Comparison of ENCODE assay signal across 13 mouse cellular contexts in the genomic region with DNA sequence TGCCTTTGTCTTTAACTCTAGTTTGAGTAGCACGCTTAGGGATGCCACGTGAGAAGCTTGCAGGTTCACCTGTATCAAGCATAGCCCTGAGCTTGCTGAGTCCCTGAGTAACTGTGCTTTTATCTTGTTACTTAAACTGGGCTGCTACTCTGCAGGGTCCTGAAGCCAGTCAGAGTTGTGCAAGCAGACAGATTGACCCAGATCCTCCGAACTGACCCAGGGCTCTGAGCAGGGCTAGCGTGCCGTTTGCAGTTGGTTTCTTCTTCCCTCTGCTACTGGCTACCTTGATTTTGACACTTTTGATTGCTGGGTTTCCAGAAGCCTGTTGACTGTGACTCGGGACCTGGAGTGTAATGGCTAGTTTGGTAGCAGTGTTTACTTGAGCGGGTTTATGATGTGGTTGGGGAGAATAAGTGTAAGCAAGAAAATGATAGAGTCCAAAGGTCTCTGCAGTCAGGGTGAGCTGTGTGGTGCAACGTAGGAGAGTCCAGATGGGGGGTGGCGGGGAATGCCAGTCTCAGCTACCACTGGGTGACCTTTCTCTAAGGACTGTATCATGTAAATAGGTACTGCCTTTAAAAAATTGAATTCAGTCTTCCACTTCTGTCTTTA. TPM values are rescaled to one million over a fixed set of nuclear protein-coding genes. Genes with fewer than 3 reads are reported as not detected.
DNase-seq lines count a peak whose midpoint lies in the region; ATAC-seq and TF ChIP-seq lines count a peak whose summit lies in the region.
"Had no signal": no experiment of that assay in that cellular context is flagged by ENCODE, and none has a peak within 500 bp of the region (broad histone marks: within the 10 kb centered on the region; RNA-seq: fewer than 3 reads in every experiment).

No protein-coding gene starts in this region.

- no peak for ATAC-seq in hindbrain, embryonic 13.5 days (ENCODE audit: low FRiP score)
- no peak for ATAC-seq in hindbrain, embryonic 11.5 days (ENCODE audit: low FRiP score)
- peak; percentile 54; the same call in 1 of the 2 replicates for ATAC-seq in liver, embryonic 13.5 days (ENCODE audit: low read depth)
- ATAC-seq: forebrain, embryonic 15.5 days had no signal

- no peak overlapping the region for H3K4me2 ChIP-seq in hindbrain, embryonic 13.5 days
- no peak overlapping the region for H3K4me2 ChIP-seq in hindbrain, embryonic 11.5 days (replicated peaks; ENCODE audit: low read depth, low read length)
- no peak overlapping the region for H3K4me2 ChIP-seq in liver, embryonic 13.5 days
- H3K4me2 ChIP-seq: forebrain, embryonic 15.5 days; lung, embryonic 15.5 days; midbrain, embryonic 12.5 days had no signal

- no peak overlapping the region for H3K9ac ChIP-seq in hindbrain, embryonic 13.5 days
- H3K9ac ChIP-seq in hindbrain, embryonic 11.5 days (ENCODE audit: low read depth, low read length): no peak overlapping the region
- no peak overlapping the region for H3K9ac ChIP-seq in liver, embryonic 13.5 days
- H3K9ac ChIP-seq: forebrain, embryonic 15.5 days; lung, embryonic 15.5 days; midbrain, embryonic 12.5 days had no signal

- no peak for TF ChIP-seq CTCF in testis, adult 2 months (IDR thresholded peaks at IDR 0.05; ENCODE audit: control insufficient read depth, insufficient read depth, insufficient replicate concordance, low read depth, low read length)
- TF ChIP-seq CTCF in thymus, adult 2 months (IDR thresholded peaks at IDR 0.05; ENCODE audit: borderline replicate concordance, control insufficient read depth, extremely low read depth, insufficient read depth, low read length, poor library complexity): no peak
- no peak for TF ChIP-seq CTCF in lung, adult 2 months (IDR thresholded peaks at IDR 0.05; ENCODE audit: insufficient read depth, low read length)

- H3K4me1 ChIP-seq in hindbrain, embryonic 13.5 days (replicated peaks): no peaks in the 10 kb centered on the region
- H3K4me1 ChIP-seq in hindbrain, embryonic 11.5 days (replicated peaks; ENCODE audit: control insufficient read depth, insufficient read depth, low read length): no peaks in the 10 kb centered on the region
- H3K4me1 ChIP-seq in testis, adult 2 months (ENCODE audit: control insufficient read depth, insufficient read depth, low read length): no peaks in the 10 kb centered on the region; the same call in none of the 2 replicates
- H3K4me1 ChIP-seq in liver, embryonic 13.5 days (replicated peaks): no peaks in the 10 kb centered on the region; the same call in none of the 2 replicates
- H3K4me1 ChIP-seq in thymus, adult 2 months (replicated peaks; ENCODE audit: control insufficient read depth, insufficient read depth, low read length): no peaks in the 10 kb centered on the region
- H3K4me1 ChIP-seq in lung, adult 2 months (ENCODE audit: control insufficient read depth, insufficient read depth, low read length): no peaks in the 10 kb centered on the region
- H3K4me1 ChIP-seq: forebrain, embryonic 15.5 days; lung, embryonic 15.5 days; midbrain, embryonic 12.5 days had no signal

- H3K4me3 ChIP-seq in hindbrain, embryonic 13.5 days: no peak overlapping the region
- H3K4me3 ChIP-seq in hindbrain, embryonic 11.5 days (ENCODE audit: low read depth, low read length): no peak overlapping the region
- H3K4me3 ChIP-seq in testis, adult 2 months (ENCODE audit: control insufficient read depth, low read depth, low read length): no peak overlapping the region
- H3K4me3 ChIP-seq in liver, embryonic 13.5 days (replicated peaks): no peak overlapping the region
- H3K4me3 ChIP-seq in thymus, adult 2 months (ENCODE audit: control insufficient read depth, insufficient read depth, low read length): no peak overlapping the region
- no peak overlapping the region for H3K4me3 ChIP-seq in lung, adult 2 months (replicated peaks; ENCODE audit: extremely low read depth, low read depth, low read length)
- H3K4me3 ChIP-seq: forebrain, embryonic 15.5 days; lung, embryonic 15.5 days; midbrain, embryonic 12.5 days had no signal

- peak overlapping the region; percentile 24; the same call in 1 of the 2 replicates for H3K27ac ChIP-seq in hindbrain, embryonic 13.5 days
- H3K27ac ChIP-seq in hindbrain, embryonic 11.5 days (ENCODE audit: low read depth, low read length): no peak overlapping the region
- H3K27ac ChIP-seq in testis, adult 2 months (ENCODE audit: control insufficient read depth, insufficient read depth, low read depth, low read length): 0 out of 2 replicates have a peak overlapping the region, but pooled peaks have one; percentile 6
- H3K27ac ChIP-seq in liver, embryonic 13.5 days: peak overlapping the region; percentile 39
- H3K27ac ChIP-seq in thymus, adult 2 months (ENCODE audit: control insufficient read depth, insufficient read depth, low read length): no peak overlapping the region
- H3K27ac ChIP-seq: lung, embryonic 15.5 days; midbrain, embryonic 12.5 days had no signal

- TF ChIP-seq POLR2A in testis, adult 2 months (IDR thresholded peaks at IDR 0.05; ENCODE audit: control insufficient read depth, low read depth, low read length): no peak
- no peak for TF ChIP-seq POLR2A in thymus, adult 2 months (IDR thresholded peaks at IDR 0.05; ENCODE audit: control insufficient read depth, extremely low read depth, insufficient read depth, low read length, poor library complexity)
- TF ChIP-seq POLR2A in lung, adult 2 months (IDR thresholded peaks at IDR 0.05; ENCODE audit: borderline replicate concordance, extremely low read depth, low read depth, low read length): no peak

- H3K9me3 ChIP-seq in hindbrain, embryonic 13.5 days: no peaks in the 10 kb centered on the region
- H3K9me3 ChIP-seq in hindbrain, embryonic 11.5 days (ENCODE audit: control insufficient read depth, low read length): no peaks in the 10 kb centered on the region
- no peaks in the 10 kb centered on the region for H3K9me3 ChIP-seq in liver, embryonic 13.5 days (replicated peaks)
- H3K9me3 ChIP-seq: forebrain, embryonic 15.5 days; lung, embryonic 15.5 days; midbrain, embryonic 12.5 days had no signal

- no peak for DNase-seq in hindbrain, embryonic 11.5 days (ENCODE audit: low spot score)
- no peak for DNase-seq in testis, postnatal 14 days (ENCODE audit: low spot score)
- no peak for DNase-seq in liver, embryonic 13.5 days
- no peak for DNase-seq in thymus, adult 2 months
- DNase-seq in lung, adult 2 months: no peak
- DNase-seq: heart, adult 11 months; heart, postnatal 36 days had no signal

- H3K27me3 ChIP-seq in hindbrain, embryonic 13.5 days: no peaks in the 10 kb centered on the region
- H3K27me3 ChIP-seq in hindbrain, embryonic 11.5 days (ENCODE audit: control insufficient read depth, insufficient read depth, low read length): no peaks in the 10 kb centered on the region
- no peaks in the 10 kb centered on the region for H3K27me3 ChIP-seq in testis, adult 2 months (ENCODE audit: control insufficient read depth, insufficient read depth, low read length)
- peaks cover 18% of the 10 kb centered on the region for H3K27me3 ChIP-seq in liver, embryonic 13.5 days
- H3K27me3 ChIP-seq in thymus, adult 2 months (ENCODE audit: control insufficient read depth, insufficient read depth, low read length): no peaks in the 10 kb centered on the region
- H3K27me3 ChIP-seq: CH12.LX; forebrain, embryonic 15.5 days; lung, embryonic 15.5 days; midbrain, embryonic 12.5 days had no signal

- 84% methylated on average over 9 of the region's 9 CpGs for WGBS in hindbrain, embryonic 13.5 days
- WGBS in hindbrain, embryonic 11.5 days: 83% methylated on average over 9 of the region's 9 CpGs
- 59% methylated on average over 9 of the region's 9 CpGs for WGBS in liver, embryonic 13.5 days (ENCODE audit: insufficient replicate concordance)
- WGBS in thymus, adult 2 months: 86% methylated on average over 9 of the region's 9 CpGs
- 74% methylated on average over 9 of the region's 9 CpGs for WGBS in lung, adult 2 months

- peaks cover 39% of the 10 kb centered on the region for H3K36me3 ChIP-seq in hindbrain, embryonic 13.5 days
- peaks cover 5% of the 10 kb centered on the region; the same call in 1 of the 2 replicates for H3K36me3 ChIP-seq in hindbrain, embryonic 11.5 days (ENCODE audit: control insufficient read depth, insufficient read depth, low read length)
- H3K36me3 ChIP-seq in testis, adult 2 months (ENCODE audit: control insufficient read depth, insufficient read depth, low read length): no peaks in the 10 kb centered on the region
- H3K36me3 ChIP-seq in liver, embryonic 13.5 days: peaks cover 24% of the 10 kb centered on the region
- peaks cover 22% of the 10 kb centered on the region for H3K36me3 ChIP-seq in thymus, adult 2 months (ENCODE audit: control insufficient read depth, insufficient read depth, low read length)

RNA-seq across cellular contexts. Expression of gene Kif1c, which starts 30.2 kb away (rescaled TPM):
- polyA plus RNA-seq in hindbrain, embryonic 13.5 days (2015; fragmentation: Nextera tagmentation; extraction: Ambion mirVana): 1.5 and 1.7 TPM in 2 replicates
- polyA plus RNA-seq in hindbrain, embryonic 11.5 days (2014; fragmentation: Nextera tagmentation; extraction: Ambion mirVana): 5.9 and 6.0 TPM in 2 replicates
- 5.7 and 6.6 TPM in 2 replicates for polyA plus RNA-seq in testis, adult 2 months (2012; rRNA removed)
- polyA plus RNA-seq in liver, embryonic 13.5 days (2015; fragmentation: Nextera tagmentation; extraction: Ambion mirVana): 0.58 and 0.73 TPM in 2 replicates
- 25.5 and 32.1 TPM in 2 replicates for polyA plus RNA-seq in thymus, adult 2 months (2012; rRNA removed)
- 78.2 and 103 TPM in 2 replicates for polyA plus RNA-seq in lung, adult 2 months (2012; rRNA removed)

RNA-seq across cellular contexts. Expression of gene Inca1, which starts 30.6 kb away (rescaled TPM):
- polyA plus RNA-seq in hindbrain, embryonic 13.5 days (2015; fragmentation: Nextera tagmentation; extraction: Ambion mirVana): 1.6 TPM in 2 replicates
- 0.63 and 1.9 TPM in 2 replicates for polyA plus RNA-seq in hindbrain, embryonic 11.5 days (2014; fragmentation: Nextera tagmentation; extraction: Ambion mirVana)
- polyA plus RNA-seq in testis, adult 2 months (2012; rRNA removed): 19.6 and 21.0 TPM in 2 replicates
- 1.2 and 1.3 TPM in 2 replicates for polyA plus RNA-seq in liver, embryonic 13.5 days (2015; fragmentation: Nextera tagmentation; extraction: Ambion mirVana)
- polyA plus RNA-seq in thymus, adult 2 months (2012; rRNA removed): 1.1 and 1.9 TPM in 2 replicates
- 1.6 and 2.0 TPM in 2 replicates for polyA plus RNA-seq in lung, adult 2 months (2012; rRNA removed)

RNA-seq across cellular contexts. Expression of gene Zfp3, which starts 33.5 kb away (rescaled TPM):
- polyA plus RNA-seq in hindbrain, embryonic 13.5 days (2015; fragmentation: Nextera tagmentation; extraction: Ambion mirVana): 14.2 and 15.0 TPM in 2 replicates
- 9.0 and 11.1 TPM in 2 replicates for polyA plus RNA-seq in hindbrain, embryonic 11.5 days (2014; fragmentation: Nextera tagmentation; extraction: Ambion mirVana)
- 1.2 TPM in 2 replicates for polyA plus RNA-seq in testis, adult 2 months (2012; rRNA removed)
- polyA plus RNA-seq in liver, embryonic 13.5 days (2015; fragmentation: Nextera tagmentation; extraction: Ambion mirVana): 1.2 and 1.8 TPM in 2 replicates
- 3.9 and 4.6 TPM in 2 replicates for polyA plus RNA-seq in thymus, adult 2 months (2012; rRNA removed)
- 1.4 and 2.3 TPM in 2 replicates for polyA plus RNA-seq in lung, adult 2 months (2012; rRNA removed)

RNA-seq across cellular contexts. Expression of gene Camta2, which starts 42.6 kb away (rescaled TPM):
- 15.2 and 15.3 TPM in 2 replicates for polyA plus RNA-seq in hindbrain, embryonic 13.5 days (2015; fragmentation: Nextera tagmentation; extraction: Ambion mirVana)
- polyA plus RNA-seq in hindbrain, embryonic 11.5 days (2014; fragmentation: Nextera tagmentation; extraction: Ambion mirVana): 8.2 and 9.2 TPM in 2 replicates
- 10.3 and 10.6 TPM in 2 replicates for polyA plus RNA-seq in testis, adult 2 months (2012; rRNA removed)
- 2.8 and 3.6 TPM in 2 replicates for polyA plus RNA-seq in liver, embryonic 13.5 days (2015; fragmentation: Nextera tagmentation; extraction: Ambion mirVana)
- 38.4 and 42.7 TPM in 2 replicates for polyA plus RNA-seq in thymus, adult 2 months (2012; rRNA removed)
- 33.1 and 35.7 TPM in 2 replicates for polyA plus RNA-seq in lung, adult 2 months (2012; rRNA removed)

Comparison
In these comparisons a context has a peak if more than half of its experiments do, and no peak if none do; other contexts are left out.
1. H3K27ac ChIP-seq: peak in hindbrain, embryonic 13.5 days (single experiment), testis, adult 2 months (single experiment) and liver, embryonic 13.5 days (single experiment); none in hindbrain, embryonic 11.5 days (single experiment) and thymus, adult 2 months (single experiment).